Mouse (Mus musculus) cerebellum, adult 11 months (tissue): ENCODE measurements around the gene Olfr895.

Experiments used
- DNase-seq: peaks from one replicate; pipeline ENCODE4 v3.0.0; 2022

Olfr895 gene

DNA sequence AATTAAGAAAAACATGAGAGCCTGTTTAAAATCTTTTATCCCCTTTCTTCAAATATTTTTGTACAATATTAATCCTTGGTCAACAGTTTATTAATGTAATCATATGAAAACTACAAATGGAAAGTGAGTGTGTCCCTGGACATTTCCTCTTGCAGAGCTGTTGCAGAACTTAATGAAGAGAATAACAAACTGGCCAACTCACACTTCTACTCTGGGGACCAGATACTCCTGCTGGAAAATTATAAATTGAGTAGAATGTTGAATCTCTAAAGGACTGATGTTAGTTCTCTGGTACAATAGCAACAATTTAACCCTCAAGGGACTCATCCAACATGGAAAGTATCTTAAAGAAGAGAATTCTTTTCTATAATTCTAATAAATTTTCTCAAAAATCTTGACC lies at the start of gene Olfr895:
Gene Olfr895, plus strand, starts transcription at position 301 of the 400 bp plus-strand sequence.
- no peak for DNase-seq

DNA sequence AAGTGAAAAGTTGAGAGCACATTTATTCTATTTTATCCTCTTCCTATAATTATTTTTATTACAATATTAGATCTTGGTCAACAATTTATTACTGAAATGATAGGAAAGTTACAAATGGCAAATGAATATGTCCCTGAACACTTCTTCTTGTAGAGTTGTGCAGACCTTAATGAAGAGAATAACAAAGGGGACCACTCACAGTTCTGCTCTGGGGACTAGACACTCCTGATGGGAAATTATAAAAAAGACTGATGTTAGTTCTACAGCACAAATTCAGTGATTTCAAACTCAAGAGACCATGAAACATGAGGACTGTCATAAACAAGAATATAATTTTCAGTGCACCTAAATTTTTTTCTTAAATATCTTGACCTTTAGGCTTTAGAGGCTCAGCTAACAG lies 15.2 kb upstream of the Olfr895 start, which contains the start of gene Olfr143:
Gene Olfr143, plus strand, starts transcription at position 301 of the 400 bp plus-strand sequence.
- no peak for DNase-seq

DNA sequence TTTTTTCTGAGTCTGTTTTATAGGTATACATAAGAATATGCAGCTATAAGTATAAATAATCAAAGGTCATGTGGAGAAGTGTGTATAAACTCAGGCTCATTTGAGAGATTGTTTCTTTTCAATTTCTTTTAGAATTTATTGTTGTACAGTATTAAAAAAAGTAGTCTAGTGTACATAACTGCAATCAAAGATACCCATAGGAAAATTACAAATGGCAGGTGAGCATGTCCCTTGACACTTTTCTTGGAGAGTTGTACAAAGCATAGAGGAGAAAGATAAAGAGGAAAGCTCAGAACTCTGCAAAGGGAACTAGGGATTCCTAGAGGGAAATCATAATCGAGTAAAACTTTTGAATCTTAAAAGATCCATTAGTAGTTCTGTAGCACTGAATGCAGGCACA lies 23.2 kb downstream of the Olfr895 start, which contains the start of gene Olfr896-ps1:
Gene Olfr896-ps1, plus strand, starts transcription at position 301 of the 400 bp plus-strand sequence.
- DNase-seq = no peak
